Mouse (Mus musculus): ENCODE measurements around the gene C1rb. TPM values are rescaled to one million over a fixed set of nuclear protein-coding genes. Genes with fewer than 3 reads are reported as not detected.
"Not testable (repeated sequence)": the region's sequence is repeated elsewhere in the genome, so short reads cannot be mapped to it uniquely, and the experiment has no call there.

C1rb gene
- total RNA-seq (2021), result 1 to 10 TPM in 1 of 2 experiments, under 1 TPM in 1; 0.72 to 1.3 TPM
- long read RNA-seq, experiment 1, result 0 reads
- long read RNA-seq, experiment 2, result 0 reads

DNA sequence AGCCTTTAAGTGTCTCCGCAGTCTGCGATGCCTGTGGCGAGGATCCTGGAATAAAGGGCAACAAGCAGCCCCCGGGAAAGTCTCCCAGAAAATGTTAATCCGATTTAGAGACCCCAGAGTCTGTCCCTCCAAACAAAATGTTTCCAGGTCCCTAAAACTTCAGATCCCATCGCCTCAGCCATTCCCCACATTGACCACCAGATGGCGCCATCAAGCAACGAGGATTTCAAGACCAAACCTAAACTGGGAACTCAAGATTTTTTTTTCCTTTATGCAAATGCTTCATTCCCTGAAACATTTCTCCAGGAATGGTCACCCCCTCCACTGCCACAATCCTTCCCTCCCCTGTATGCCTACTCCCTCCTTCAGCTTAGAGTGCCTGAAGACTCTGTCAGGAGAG lies at the start of gene C1rb:
C1rb (plus strand) TSS at position 269 of the 400 bp plus-strand sequence.
- DNase-seq, result peak; percentile 16

DNA sequence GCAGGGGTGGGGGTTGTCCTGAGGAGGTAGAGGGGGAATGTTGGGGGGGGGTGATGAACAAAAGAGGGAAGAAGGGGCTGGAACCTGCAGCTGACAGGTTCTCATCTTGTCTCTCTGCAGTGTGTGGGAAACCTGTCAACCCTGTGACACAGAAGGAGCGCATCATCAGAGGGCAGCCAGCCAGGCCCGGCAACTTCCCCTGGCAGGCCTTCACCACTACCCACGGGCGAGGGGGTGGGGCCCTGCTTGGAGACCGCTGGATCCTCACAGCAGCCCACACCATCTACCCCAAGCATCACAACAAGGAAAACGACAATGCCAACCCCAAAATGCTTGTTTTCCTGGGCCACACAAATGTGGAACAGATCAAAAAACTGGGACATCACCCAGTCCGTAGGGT lies 48.0 kb upstream of the C1rb start:
- not testable (repeated sequence) for DNase-seq

DNA sequence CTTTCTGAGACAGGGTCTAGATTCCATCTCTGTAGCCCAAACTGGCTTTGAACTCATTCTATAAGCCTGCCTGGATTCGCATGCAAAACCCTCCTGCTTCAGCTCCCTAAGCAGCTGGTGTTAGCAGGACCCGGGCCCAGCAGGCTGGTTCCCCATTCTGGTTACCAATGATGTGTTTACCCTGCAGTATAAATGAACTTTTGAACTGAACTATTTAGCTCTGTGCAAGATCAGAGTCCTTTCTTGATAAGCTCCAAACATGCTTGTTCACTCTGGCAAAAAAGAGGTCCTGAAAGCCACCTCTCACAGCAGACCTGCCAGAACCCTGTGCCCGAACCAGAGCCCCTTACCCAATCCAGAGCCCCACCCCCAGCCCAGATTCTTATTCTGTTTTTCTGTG lies 42.2 kb upstream of the C1rb start:
- DNase-seq, result no peak

DNA sequence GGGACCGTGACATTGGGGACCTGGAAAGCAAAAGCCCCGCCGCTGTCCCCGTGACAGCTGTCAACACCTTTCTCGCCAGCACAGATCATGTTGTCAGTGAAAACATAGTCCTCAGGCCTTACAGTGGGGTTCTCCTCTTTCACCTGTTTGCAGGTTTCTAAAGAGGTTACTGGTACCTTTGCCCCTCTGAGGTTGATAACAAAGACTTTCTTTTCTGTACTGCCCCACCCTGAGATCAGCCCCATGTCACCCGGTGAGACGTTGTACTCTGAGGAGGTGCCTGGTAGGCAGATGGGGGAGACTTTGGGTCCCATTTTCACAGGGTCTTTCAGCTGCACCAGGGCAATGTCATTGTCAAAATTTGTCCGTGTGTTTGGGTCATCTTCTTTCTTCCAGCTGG lies 39.0 kb upstream of the C1rb start:
- no peak for DNase-seq

DNA sequence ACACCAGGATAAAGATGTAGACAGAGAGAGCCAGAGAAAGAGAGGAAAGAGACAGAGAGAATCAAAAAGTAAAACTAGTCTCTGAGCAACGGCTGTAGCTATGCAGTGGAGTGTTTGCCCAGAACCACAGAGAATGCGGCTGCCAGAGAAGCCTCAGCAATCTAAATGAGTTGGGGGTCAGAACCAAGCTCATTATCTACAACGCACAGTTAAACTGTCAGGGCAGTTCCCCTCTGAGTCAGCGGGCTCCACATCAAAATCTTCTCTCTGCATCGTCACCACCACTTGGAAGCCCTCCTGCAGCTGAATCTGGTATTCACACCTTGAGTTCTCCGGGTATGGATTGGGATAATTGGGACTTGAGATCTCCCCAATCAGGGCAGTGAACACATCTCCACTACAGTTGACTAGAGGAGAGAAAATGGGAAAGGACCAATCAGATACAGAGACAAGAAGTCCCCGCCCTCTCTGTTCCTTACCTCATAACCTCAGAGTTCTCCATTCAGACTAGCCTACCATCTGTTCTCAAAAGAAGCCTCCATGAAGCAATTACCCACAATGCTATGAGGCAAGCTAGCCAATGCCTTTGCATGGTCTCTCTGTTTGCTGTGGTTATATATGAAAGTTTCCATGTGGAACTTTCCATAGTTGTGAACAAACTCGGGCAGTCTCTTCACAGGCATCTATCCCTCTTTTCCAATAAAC lies 33.8 kb upstream of the C1rb start:
- not testable (repeated sequence) for DNase-seq

DNA sequence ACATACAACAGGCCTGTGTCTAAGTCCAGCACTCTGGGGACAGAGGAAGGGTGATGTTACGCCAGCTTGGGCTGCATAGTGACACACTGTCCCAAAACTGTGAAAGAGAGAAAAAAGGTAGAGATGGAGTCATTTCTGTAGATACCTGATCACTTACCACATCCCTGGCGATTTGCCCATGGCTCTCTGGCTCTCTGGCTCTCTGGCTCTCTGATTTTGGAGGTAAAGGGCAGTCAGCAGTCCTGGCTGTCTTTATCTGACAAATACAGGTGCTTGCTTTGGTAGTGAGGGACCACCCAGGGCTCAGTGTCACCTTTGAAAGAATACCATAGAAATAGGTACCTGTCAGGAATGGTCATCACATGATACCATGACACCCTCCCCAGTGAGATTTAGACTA lies 28.9 kb upstream of the C1rb start:
- DNase-seq, result not testable (repeated sequence)

DNA sequence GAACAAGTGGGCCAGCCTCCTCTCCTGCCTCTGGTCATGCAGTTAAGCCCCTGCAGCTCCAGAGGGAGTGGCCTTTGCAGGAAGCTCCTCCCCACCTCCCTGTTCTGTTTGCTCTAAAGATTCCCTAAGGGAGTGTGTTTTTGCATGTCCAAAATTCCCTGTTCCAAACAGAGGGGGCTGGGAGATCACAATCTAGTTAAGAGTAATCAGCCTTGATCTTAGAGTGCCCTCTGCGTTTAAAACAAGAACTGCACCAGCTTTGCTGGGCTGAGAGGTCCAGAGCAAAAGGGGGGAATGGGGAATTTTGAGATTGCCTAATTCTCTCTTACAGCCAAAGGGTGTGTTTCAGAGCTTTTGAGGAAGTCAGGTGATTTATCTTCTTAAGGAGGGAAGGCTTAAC lies 27.8 kb upstream of the C1rb start, which contains the start of gene C1s1:
C1s1 (minus strand) TSS at position 76 of the 400 bp plus-strand sequence.
- DNase-seq, result peak; percentile 27

DNA sequence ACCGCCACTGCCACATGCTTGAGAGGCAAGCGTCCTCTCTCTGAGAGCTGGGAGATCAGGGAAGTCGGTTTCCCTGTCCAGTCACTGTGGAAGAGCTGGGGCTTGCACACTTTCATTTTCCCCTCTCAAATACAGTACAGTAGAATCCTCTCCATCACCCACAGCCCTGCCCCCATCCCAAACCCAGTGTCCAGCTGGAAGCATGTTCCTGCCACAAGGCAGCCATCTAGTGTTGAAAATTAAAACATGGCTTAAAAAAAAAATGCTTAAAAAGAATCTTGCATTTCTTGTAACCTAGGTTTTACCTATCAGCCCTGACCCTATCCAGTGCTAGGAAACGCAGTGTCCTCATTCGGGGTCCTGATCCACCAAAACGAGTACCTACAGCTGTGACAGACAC lies 25.6 kb upstream of the C1rb start:
- DNase-seq, result no peak

DNA sequence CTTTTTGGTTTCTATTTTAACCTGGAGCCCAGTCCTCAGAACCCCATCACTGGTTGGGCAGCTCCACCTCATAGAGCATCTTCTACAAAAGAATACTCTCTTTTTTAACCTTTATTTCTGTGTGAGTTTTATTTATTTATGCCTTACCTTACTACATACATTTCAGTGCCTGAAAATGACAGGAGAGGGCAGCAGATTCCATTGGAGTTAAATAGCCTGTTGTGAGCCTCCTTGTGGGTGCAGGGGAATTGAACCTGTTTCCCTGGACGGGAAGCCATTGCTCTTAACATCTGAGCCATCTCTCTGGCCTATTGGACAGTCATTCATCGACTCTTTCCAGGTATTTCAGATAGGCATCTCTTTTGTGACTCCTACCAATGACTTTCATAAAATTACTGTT lies 24.7 kb upstream of the C1rb start:
- no peak for DNase-seq

DNA sequence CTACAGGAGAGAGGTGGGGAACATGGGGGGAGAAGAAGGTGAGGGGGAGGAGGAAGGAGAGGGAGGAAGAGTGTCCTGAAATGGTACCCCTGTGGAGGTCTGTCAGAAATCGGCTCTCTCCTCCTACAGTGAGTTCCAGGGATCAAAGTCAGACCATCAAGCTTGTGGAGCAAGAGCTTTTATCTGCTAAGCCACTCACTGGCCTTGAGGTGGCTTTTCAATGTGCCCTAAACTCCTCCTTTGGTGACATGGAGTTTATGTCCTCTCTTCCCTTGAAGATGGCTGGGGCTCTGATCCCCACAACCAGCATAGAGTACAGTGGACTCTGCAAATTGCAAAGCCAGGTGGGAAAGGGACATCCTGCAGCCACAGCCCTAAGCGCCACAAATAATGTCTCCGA lies 22.1 kb upstream of the C1rb start:
- not testable (repeated sequence) for DNase-seq

DNA sequence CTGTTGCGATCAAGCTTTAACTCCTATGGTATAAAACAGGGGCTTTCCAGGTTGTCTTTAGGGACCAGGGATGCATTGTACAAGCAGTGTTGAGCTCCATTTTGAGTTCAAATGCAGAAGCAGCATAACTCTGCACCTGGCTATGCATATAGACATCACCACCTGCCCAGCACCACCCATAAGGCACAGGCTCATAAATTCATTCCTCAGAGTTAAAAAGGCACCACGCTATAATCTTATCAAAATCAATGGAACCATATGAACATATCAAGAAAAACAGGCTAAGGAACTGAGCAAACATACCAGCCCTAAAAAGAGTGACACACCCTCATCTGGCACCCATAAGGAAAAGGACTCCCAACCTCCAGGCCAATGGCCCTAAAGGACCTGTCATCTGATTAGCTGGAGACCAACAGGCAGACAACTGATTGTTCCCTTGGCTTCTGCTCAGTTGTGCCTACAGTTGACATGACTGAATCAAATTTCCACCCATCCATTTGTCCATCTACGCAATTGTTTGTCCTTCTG lies 21.0 kb upstream of the C1rb start:
- no peak for DNase-seq

DNA sequence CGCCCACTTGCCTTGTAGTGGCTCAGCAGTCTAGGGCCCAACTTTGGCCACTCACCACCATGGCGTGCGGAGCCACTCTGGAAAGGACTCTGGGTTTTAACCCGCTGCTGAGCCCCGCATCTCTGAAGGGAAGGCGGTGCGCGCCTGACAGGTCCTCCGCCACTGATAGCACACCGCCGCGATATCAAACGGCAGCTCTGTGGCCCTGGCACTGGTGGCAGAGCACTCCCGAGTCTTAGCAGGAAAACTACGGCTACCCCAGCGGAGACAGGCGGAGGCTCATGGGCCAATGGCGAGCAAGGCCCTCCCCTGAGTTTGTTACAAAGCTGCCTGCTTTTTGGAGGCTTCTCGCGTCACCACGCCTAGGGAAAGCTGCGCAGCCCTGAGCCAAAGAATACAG lies 17.3 kb upstream of the C1rb start:
- DNase-seq, result no peak

DNA sequence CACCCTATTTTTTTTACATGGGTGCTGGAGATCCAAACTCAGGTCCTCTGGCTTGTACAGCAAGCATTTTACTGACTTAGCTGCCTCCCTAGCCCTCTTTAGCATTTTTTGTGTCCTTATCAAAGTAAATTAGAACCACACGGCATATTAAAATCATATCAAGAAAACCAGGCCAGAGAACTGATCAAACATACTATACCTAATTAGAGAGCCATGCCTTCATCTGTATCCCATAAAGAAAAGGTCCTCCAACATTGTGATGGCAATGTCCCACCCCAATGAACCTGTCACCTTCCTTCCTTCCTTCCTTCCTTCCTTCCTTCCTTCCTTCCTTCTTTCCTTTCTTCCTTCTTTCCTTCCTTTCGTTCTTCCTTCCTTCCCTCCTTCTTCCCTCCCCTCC lies 14.1 kb upstream of the C1rb start:
- DNase-seq, result not testable (repeated sequence)

DNA sequence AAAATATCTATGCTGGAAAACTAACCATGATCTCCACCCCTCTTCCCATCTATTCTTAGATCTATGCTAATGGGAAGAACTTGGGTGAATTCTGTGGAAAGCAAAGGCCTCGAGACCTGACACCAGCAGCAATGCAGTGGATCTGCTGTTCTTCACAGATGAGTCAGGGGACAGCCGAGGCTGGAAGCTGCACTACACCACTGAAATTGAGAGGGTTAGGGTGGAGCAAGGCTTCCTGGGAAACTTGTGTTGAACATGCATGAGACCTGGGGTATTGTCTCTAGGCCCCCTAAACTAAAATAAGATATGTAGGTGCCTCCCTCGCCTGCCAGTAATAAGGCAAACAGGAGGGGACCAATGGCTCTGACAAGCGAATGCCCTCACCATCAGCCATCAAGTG lies 8.9 kb upstream of the C1rb start:
- DNase-seq, result not testable (repeated sequence)

DNA sequence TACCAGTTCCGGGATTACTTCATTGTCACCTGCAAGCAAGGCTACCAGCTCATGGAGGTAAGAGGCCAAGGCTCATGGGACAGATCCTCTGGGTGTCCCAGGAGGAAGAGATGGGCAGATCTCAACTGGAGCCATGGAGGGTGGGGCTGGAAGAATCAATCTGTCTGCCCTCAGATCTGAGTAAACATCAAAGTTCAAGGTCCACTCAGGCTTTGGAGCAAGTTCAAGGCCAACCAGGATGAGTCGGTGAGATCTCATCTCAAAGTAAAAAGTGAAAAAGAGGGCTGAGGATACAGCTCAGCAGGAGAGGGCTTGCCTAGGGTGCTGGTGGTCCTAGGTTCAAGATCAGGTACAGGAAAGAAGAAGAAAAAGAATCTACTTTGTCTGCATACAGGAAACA lies 8.5 kb upstream of the C1rb start:
- not testable (repeated sequence) for DNase-seq

DNA sequence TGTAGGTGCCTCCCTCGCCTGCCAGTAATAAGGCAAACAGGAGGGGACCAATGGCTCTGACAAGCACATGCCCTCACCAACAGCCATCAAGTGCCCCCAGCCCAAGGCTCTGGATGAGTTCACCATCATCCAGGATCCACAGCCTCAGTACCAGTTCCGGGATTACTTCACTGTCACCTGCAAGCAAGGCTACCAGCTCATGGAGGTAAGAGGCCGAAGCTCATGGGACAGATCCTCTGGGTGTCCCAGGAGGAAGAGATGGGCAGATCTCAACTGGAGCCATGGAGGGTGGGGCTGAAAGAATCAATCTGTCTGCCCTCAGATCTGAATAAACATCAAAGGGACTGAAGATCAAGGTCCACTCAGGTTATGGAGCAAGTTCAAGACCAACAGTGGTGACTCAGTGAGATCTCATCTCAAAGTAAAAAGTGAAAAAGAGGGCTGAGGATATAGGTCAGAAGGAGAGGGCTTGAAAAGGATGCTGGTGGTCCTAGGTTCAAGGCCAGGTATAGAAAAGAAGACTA lies 5.1 kb downstream of the C1rb start:
- DNase-seq, result not testable (repeated sequence)

DNA sequence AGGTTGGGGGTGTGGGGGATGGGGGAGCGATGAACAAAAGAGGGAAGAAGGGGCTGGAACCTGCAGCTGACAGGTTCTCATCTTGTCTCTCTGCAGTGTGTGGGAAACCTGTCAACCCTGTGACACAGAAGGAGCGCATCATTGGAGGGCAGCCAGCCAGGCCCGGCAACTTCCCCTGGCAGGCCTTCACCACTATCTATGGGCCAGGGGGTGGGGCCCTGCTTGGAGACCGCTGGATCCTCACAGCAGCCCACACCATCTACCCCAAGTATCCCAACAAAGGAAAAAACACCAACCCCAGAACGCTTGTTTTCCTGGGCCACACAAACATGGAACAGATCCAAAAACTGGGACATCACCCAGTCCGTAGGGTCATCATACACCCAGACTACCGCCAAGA lies 10.1 kb downstream of the C1rb start:
- DNase-seq, result not testable (repeated sequence)

DNA sequence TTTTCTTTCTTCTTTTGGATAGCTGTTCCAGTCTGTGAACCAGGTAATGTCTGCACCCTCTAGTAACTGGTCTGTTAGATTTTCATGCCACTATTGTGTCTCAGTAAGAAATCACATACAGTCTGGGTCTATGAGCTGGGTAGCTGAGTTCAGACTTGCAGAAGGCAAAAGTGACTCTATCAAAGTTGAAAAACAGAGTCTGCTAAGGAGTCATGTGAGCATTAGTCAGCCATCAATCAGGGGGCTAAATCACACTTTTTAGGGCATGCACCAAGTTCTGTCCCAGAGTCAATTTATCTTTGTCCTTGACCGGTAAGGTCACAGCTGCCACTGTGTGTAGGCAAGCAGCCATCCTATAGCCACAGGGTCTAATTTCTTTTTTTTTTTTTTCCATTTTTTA lies 12.1 kb downstream of the C1rb start:
- no peak for DNase-seq

DNA sequence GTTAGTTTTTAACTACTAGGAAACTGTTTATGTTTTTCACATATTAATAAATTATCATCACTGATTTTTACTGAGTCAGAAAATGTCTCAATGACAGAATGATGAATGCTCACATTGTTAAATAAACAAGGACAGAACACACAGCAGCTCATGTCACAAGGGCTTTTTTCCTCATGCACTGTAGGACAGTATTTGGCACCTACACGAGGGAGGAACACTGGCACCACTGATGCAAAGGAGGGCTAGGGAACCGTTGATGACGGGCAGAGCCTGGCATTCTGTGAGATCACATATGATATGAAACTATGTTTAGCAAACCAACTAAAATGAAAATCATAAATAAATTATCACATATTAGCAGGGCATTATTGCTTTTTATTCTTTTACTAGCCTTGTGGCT lies 14.8 kb downstream of the C1rb start:
- no peak for DNase-seq

DNA sequence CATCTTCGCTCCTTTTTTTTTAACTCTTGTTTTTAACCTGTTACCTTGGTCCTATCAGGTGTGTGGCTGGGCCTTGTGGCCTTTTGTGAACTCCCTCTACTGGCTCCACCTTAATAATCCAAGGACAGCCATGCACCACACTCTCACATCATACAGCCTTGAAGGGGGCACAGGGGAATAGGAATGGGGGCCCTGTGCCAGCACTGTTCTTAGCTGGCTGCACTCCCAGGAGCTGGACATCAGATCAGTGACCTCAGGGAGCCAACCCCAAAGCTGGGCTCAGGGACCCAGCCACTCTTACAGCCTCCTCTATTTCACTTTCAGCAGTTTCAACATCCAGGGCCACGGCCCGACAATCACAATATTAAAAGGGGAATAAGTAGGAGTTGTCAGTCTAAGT lies 15.7 kb downstream of the C1rb start:
- peak; percentile 24 for DNase-seq

DNA sequence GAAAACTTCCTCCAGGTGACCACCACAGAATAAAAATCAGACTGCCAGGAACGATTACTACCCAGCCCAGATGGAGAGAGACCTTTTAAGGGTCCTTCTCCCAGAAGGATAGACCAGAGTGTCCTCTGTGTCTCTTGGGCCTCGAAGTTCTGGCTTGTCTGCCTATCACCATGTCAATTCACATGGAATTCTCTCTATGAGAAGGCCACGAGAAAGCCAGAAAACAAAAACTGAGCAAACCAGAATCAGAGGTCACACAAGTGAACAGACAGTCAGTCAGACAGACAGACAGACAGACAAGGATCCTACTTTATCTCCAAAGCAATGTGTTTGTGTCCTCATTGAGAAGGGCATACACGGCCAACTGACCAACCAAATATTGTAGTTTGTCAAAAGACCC lies 16.2 kb downstream of the C1rb start:
- DNase-seq, result no peak

DNA sequence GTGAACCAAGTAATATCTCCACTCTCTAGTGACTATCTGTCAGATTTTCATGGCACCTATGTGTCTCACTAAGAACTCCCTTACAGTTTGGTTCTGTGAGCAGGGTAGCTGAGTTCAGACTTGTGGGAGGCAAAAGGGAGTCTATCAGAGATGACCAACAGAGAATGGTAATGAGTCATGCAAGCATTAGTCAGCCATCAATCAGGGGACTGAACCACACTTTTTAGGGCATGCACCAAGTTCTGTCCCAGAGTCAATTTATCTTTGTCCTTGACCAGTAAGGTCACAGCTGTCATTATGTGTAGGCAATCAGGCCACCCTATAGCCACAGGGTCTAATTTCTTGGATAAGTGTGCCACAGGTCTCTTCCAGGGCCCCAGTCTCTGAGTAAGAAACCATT lies 18.7 kb downstream of the C1rb start:
- DNase-seq, result no peak

DNA sequence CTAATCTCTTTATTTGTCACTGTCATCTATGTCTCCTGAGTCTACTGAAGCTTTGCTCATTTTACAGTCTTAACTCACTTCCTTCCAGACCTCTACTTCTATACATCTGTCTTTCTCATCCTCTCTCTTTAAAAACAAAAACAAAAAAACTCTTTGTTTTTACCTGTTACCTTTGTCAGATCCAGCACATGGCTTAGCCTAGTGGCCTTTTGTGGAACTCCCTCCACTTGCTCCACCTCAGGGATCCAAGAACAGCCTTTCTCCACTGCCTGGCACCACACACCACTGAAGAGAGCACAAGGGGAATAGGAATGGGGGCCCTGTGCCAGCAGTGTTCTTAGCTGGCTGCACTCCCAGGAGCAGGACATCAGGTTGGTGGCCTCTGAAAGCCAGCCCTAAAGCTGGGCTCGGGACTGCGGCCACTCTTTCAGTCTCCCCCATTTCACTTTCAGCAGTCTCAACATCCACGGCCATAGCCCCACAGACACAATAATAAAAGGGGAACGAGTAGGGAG lies 22.1 kb downstream of the C1rb start:
- no peak for DNase-seq

DNA sequence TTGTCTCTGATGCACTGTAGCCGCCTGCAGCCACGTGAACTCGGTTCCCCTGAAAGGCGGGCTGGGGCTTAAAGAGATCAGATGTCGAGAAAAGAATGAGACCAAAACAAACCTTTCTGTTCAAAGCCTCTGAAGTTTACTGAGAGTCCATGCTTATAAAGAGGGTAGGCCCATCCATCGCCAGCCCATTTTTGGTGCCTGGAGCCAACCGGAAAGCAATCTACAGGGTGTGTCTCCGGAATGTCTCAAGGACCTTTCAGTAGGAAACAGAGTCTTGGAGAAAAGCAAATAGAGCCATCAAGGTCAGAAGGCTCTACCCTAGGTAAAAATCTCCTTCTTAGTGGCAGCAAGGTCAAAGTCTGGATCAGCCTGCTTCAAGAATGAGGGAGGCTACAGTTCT lies 23.0 kb downstream of the C1rb start:
- DNase-seq, result no peak
